Mouse (Mus musculus) MEL (cell line): ENCODE measurements around the gene Josd2. TPM values are rescaled to one million over a fixed set of nuclear protein-coding genes. Genes with fewer than 3 reads are reported as not detected.

Experiments
- DNase-seq: peaks from one replicate; pipeline ENCODE4 v3.0.0; 2011; ENCODE audit warnings: low read depth, low spot score
- H3K27ac ChIP-seq: 2 replicates; pipeline ENCODE4 v1.5.1; 2012; ENCODE audit warnings: low read depth, mild to moderate bottlenecking, control low read depth, low read length, moderate library complexity; ENCODE audit not compliant: control insufficient read depth
- H3K27me3 ChIP-seq, 2 experiments: fragments of 150-350 bp in 1 of 2; sonication (generic) in 1 of 2; 2 replicates each; pipeline ENCODE4 v1.6.1; 2012; ENCODE audit warnings: low read length in 2 of 2, mild to moderate bottlenecking in 2 of 2, improper control_type of control experiment in 1 of 2, moderate library complexity in 1 of 2; ENCODE audit not compliant: insufficient read depth in 2 of 2, control insufficient read depth in 1 of 2
- H3K36me3 ChIP-seq, 2 experiments: 2 replicates each; pipeline ENCODE4 v1.6.1; 2012 to 2014; ENCODE audit warnings: low read length in 2 of 2, improper control_type of control experiment in 1 of 2, inconsistent platforms in 1 of 2, mild to moderate bottlenecking in 1 of 2; ENCODE audit not compliant: insufficient read depth in 2 of 2, control insufficient read depth in 1 of 2
- H3K4me1 ChIP-seq, 2 experiments: fragments of 150-350 bp in 1 of 2; sonication (generic) in 1 of 2; 2 replicates each; pipeline ENCODE4 v1.6.1; 2012; ENCODE audit warnings: low read length in 2 of 2, improper control_type of control experiment in 1 of 2, mild to moderate bottlenecking in 1 of 2; ENCODE audit not compliant: insufficient read depth in 2 of 2, control insufficient read depth in 1 of 2
- H3K4me3 ChIP-seq, 2 experiments: fragments of 150-350 bp in 1 of 2; sonication (generic) in 1 of 2; 2 replicates each; pipeline ENCODE4 v1.5.1; 2012; ENCODE audit warnings: low read depth in 2 of 2, low read length in 2 of 2, mild to moderate bottlenecking in 2 of 2, moderate library complexity in 2 of 2, control low read depth in 1 of 2, improper control_type of control experiment in 1 of 2; ENCODE audit not compliant: control insufficient read depth in 1 of 2, insufficient read depth in 1 of 2
- H3K79me2 ChIP-seq: 2 replicates; pipeline ENCODE4 v1.6.1; 2012; ENCODE audit warnings: mild to moderate bottlenecking, low read length, moderate library complexity; ENCODE audit not compliant: control insufficient read depth, poor library complexity, insufficient read depth
- H3K9ac ChIP-seq: 2 replicates; pipeline ENCODE4 v1.6.1; 2012; ENCODE audit warnings: low read depth, mild to moderate bottlenecking, control low read depth, low read length, moderate library complexity; ENCODE audit not compliant: control insufficient read depth, poor library complexity, severe bottlenecking
- H3K9me3 ChIP-seq: fragments of 150-350 bp; sonication (generic); replicated peaks from 2 replicates; pipeline ENCODE4 v1.6.1; 2012; ENCODE audit warnings: mild to moderate bottlenecking, low read length, improper control_type of control experiment, moderate library complexity; ENCODE audit not compliant: insufficient read depth
- BHLHE40 ChIP-seq: IDR thresholded peaks from 2 replicates; pipeline ENCODE4 v1.6.1; 2012; ENCODE audit warnings: low read depth, mild to moderate bottlenecking, inconsistent platforms, low read length, improper control_type of control experiment, borderline replicate concordance
- CHD1 ChIP-seq: IDR thresholded peaks from 2 replicates; pipeline ENCODE4 v1.6.1; 2012; ENCODE audit warnings: low read depth, mild to moderate bottlenecking, inconsistent platforms, low read length, improper control_type of control experiment
- CHD2 ChIP-seq: IDR thresholded peaks from 2 replicates; pipeline ENCODE4 v1.6.1; 2011; ENCODE audit warnings: low read length, improper control_type of control experiment
- CTCF ChIP-seq, 3 experiments: IDR thresholded peaks in 2 of 3; conservative IDR thresholded peaks in 1 of 3; 2 replicates each; pipeline ENCODE4 v1.5.1; 2011 to 2012; ENCODE audit warnings: low read length in 3 of 3, low read depth in 2 of 3, mild to moderate bottlenecking in 2 of 3, improper control_type of control experiment in 1 of 3, inconsistent platforms in 1 of 3, mixed read lengths in 1 of 3, moderate library complexity in 1 of 3; ENCODE audit not compliant: control insufficient read depth in 1 of 3, insufficient read depth in 1 of 3, poor library complexity in 1 of 3, severe bottlenecking in 1 of 3
- E2F4 ChIP-seq: IDR thresholded peaks from 2 replicates; pipeline ENCODE4 v1.6.1; 2011; ENCODE audit warnings: low read depth, low read length, improper control_type of control experiment, borderline replicate concordance
- EP300 ChIP-seq, 2 experiments: IDR thresholded peaks; 2 replicates each; pipeline ENCODE4 v1.6.1; 2011; ENCODE audit warnings: improper control_type of control experiment in 2 of 2, low read length in 2 of 2, low read depth in 1 of 2, mild to moderate bottlenecking in 1 of 2
- ETS1 ChIP-seq: IDR thresholded peaks from 2 replicates; pipeline ENCODE4 v1.6.1; 2012; ENCODE audit warnings: low read depth, mild to moderate bottlenecking, inconsistent platforms, low read length, improper control_type of control experiment, moderate library complexity
- GABPA ChIP-seq: IDR thresholded peaks from 2 replicates; pipeline ENCODE4 v1.6.1; 2012; ENCODE audit warnings: low read depth, mild to moderate bottlenecking, inconsistent platforms, low read length, improper control_type of control experiment, moderate library complexity
- JUND ChIP-seq: IDR thresholded peaks from 2 replicates; pipeline ENCODE4 v1.6.1; 2011; ENCODE audit warnings: low read depth, mild to moderate bottlenecking, improper control_type of control experiment, low read length
- MAFK ChIP-seq: IDR thresholded peaks from 2 replicates; pipeline ENCODE4 v1.6.1; 2011; ENCODE audit warnings: low read depth, mild to moderate bottlenecking, low read length, improper control_type of control experiment, borderline replicate concordance
- MAX ChIP-seq: IDR thresholded peaks from 2 replicates; pipeline ENCODE4 v1.6.1; 2011; ENCODE audit warnings: low read length, improper control_type of control experiment
- MAZ ChIP-seq: IDR thresholded peaks from 2 replicates; pipeline ENCODE4 v1.6.1; 2012; ENCODE audit warnings: low read depth, mild to moderate bottlenecking, inconsistent platforms, low read length, improper control_type of control experiment
- MEF2A ChIP-seq: IDR thresholded peaks from 2 replicates; pipeline ENCODE4 v1.6.1; 2014; ENCODE audit warnings: low read depth, mild to moderate bottlenecking, inconsistent platforms, low read length, improper control_type of control experiment; ENCODE audit not compliant: poor library complexity, insufficient replicate concordance, severe bottlenecking; ENCODE audit errors: extremely low read depth
- MYC ChIP-seq: IDR thresholded peaks from 2 replicates; pipeline ENCODE4 v1.6.1; 2011; ENCODE audit warnings: low read depth, mild to moderate bottlenecking, low read length, improper control_type of control experiment, moderate library complexity
- NELFE ChIP-seq: IDR thresholded peaks from 2 replicates; pipeline ENCODE4 v1.6.1; 2011; ENCODE audit warnings: low read depth, low read length, improper control_type of control experiment
- POLR2AphosphoS2 ChIP-seq: IDR thresholded peaks from 2 replicates; pipeline ENCODE4 v1.6.1; 2011; ENCODE audit warnings: low read length, improper control_type of control experiment
- RAD21 ChIP-seq: IDR thresholded peaks from 2 replicates; pipeline ENCODE4 v1.6.1; 2011; ENCODE audit warnings: mild to moderate bottlenecking, low read depth, low read length, improper control_type of control experiment
- SIN3A ChIP-seq: IDR thresholded peaks from 2 replicates; pipeline ENCODE4 v1.6.1; 2012; ENCODE audit warnings: low read length, improper control_type of control experiment, inconsistent platforms
- TAL1 ChIP-seq: IDR thresholded peaks from 2 replicates; pipeline ENCODE4 v1.6.1; 2012; ENCODE audit warnings: mild to moderate bottlenecking, inconsistent platforms, low read length, moderate library complexity, mixed read lengths
- TBP ChIP-seq: IDR thresholded peaks from 2 replicates; pipeline ENCODE4 v1.8.0; 2011; ENCODE audit warnings: low read depth, low read length, improper control_type of control experiment
- TCF12 ChIP-seq: IDR thresholded peaks from 2 replicates; pipeline ENCODE4 v1.6.1; 2014; ENCODE audit warnings: low read depth, mild to moderate bottlenecking, inconsistent platforms, low read length, improper control_type of control experiment, moderate library complexity
- UBTF ChIP-seq: IDR thresholded peaks from 2 replicates; pipeline ENCODE4 v1.6.1; 2012; ENCODE audit warnings: low read depth, mild to moderate bottlenecking, inconsistent platforms, low read length, improper control_type of control experiment, moderate library complexity, borderline replicate concordance; ENCODE audit not compliant: insufficient read depth
- USF2 ChIP-seq, 2 experiments: IDR thresholded peaks; 2 replicates each; pipeline ENCODE4 v1.6.1; 2011 to 2012; ENCODE audit warnings: improper control_type of control experiment in 2 of 2, low read length in 2 of 2, borderline replicate concordance in 1 of 2, inconsistent platforms in 1 of 2, low read depth in 1 of 2, mild to moderate bottlenecking in 1 of 2; ENCODE audit not compliant: insufficient read depth in 1 of 2
- ZC3H11A ChIP-seq: IDR thresholded peaks from 2 replicates; pipeline ENCODE4 v1.6.1; 2012; ENCODE audit warnings: low read depth, mild to moderate bottlenecking, inconsistent platforms, low read length, improper control_type of control experiment
- ZMIZ1 ChIP-seq: IDR thresholded peaks from 2 replicates; pipeline ENCODE4 v1.6.1; 2012; ENCODE audit warnings: low read depth, mild to moderate bottlenecking, inconsistent platforms, low read length, improper control_type of control experiment, moderate library complexity
- polyA plus RNA-seq, 2 experiments: library from polyadenylated mRNA; stranded (reverse) in 1 of 2; unstranded in 1 of 2; fragments of >175 nt in 1 of 2; fragments of >200 nt in 1 of 2; gene quantifications; 2 replicates each; pipeline versions ENCODE4 v1.2.1 to v1.2.4; 2012; ENCODE audit warnings: low replicate concordance in 2 of 2, low read depth in 1 of 2; ENCODE audit not compliant: insufficient read length in 2 of 2, insufficient read depth in 1 of 2, missing spikeins in 1 of 2
- total RNA-seq: library from RNA; depleted of rRNA; stranded (reverse); fragments of 300-350 nt; gene quantifications from 2 replicates; pipeline ENCODE4 v1.2.3, GENCODE M21; 2012

Gene Josd2
- total and polyA plus RNA-seq, 3 experiments: 95.5 to 141 TPM; not detected in 1

DNA sequence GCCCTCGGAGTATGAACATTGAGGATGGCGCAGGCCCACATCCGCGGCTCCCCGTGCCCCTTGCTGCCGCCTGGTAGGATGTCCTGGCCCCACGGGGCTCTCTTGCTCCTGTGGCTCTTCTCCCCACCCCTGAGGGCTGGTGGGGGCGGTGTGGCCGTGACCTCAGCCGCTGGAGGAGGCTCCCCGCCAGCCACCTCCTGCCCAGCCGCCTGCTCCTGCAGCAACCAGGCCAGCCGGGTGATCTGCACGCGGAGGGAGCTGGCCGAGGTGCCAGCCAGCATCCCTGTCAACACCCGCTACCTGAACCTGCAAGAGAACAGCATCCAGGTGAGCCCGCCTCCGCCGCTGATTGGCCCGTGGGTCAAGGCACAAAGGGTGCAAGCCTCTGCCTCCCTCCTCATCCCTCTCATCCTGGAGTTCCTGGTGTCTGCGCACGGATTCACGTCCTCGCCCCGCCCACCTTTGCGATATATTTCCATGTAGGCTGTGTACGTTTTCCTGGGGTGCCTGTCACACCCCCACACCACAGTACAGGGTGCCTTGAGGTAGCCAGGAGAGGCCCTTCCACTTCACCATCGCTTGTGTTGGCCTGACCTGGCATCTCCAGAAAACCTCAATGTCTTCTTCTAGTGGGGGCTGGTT is 22.8 kb upstream of the Josd2 start:
- Histone ChIP-seq H3K79me2 (no peaks in the 10 kb centered on the region), H3K27me3 (peaks cover 0 to 1% of the 10 kb centered on the region in 2 experiments; a peak in 3 of 4 replicates), H3K9ac (no peak overlapping the region), H3K4me1 (no peaks in the 10 kb centered on the region), H3K4me3 (no peak overlapping the region), H3K36me3 (no peaks in the 10 kb centered on the region), H3K27ac (no peak overlapping the region), H3K9me3 (no peaks in the 10 kb centered on the region)
- no peak for DNase-seq
- no peak for TF ChIP-seq TCF12
- TF ChIP-seq CTCF (IDR thresholded peaks at IDR 0.05 in 2 of 3, conservative IDR thresholded peaks at IDR 0.05 in 1 of 3; ENCODE audit: control insufficient read depth in 1 of 3, insufficient read depth in 1 of 3, low read depth in 2 of 3, low read length in 3 of 3, poor library complexity in 1 of 3, severe bottlenecking in 1 of 3): no peak
- TF ChIP-seq MAFK: no peak
- TF ChIP-seq POLR2AphosphoS2: no peak
- TF ChIP-seq MEF2A: no peak
- no peak for TF ChIP-seq NELFE
- TF ChIP-seq CHD2: no peak
- TF ChIP-seq SIN3A: no peak
- no peak for TF ChIP-seq EP300 (IDR thresholded peaks at IDR 0.05; ENCODE audit: low read depth in 1 of 2, low read length in 2 of 2)
- TF ChIP-seq RAD21: no peak

- TF ChIP-seq UBTF (no peak), MAZ (no peak), MAX (no peak), NELFE (no peak), USF2 (IDR thresholded peaks at IDR 0.05; ENCODE audit: borderline replicate concordance in 1 of 2, insufficient read depth in 1 of 2, low read depth in 1 of 2, low read length in 2 of 2) (no peak), CHD1 (no peak), TAL1 (no peak), RAD21 (no peak), JUND (no peak), ETS1 (no peak), TCF12 (no peak), ZC3H11A (no peak), E2F4 (no peak), BHLHE40 (no peak), TBP (no peak), GABPA (no peak), MYC (no peak), ZMIZ1 (no peak)
- Histone ChIP-seq H3K36me3 (no peaks in the 10 kb centered on the region), H3K27ac (no peak overlapping the region), H3K79me2 (no peaks in the 10 kb centered on the region), H3K27me3 (peaks cover 0 to 1% of the 10 kb centered on the region in 2 experiments; a peak in 3 of 4 replicates), H3K4me3 (no peak overlapping the region), H3K9me3 (no peaks in the 10 kb centered on the region), H3K9ac (no peak overlapping the region), H3K4me1 (no peaks in the 10 kb centered on the region)
- no peak for DNase-seq
Measured at GRCm38 (mm10) chr7:44445528-44445923, 22.3 kb upstream of the Josd2 start.
